Mouse (Mus musculus): ENCODE data around the gene Trex2. TPM values are rescaled to one million over a fixed set of nuclear protein-coding genes. Genes with fewer than 3 reads are reported as not detected.
A peak's percentile ranks its signal among the peaks of the same experiment; 100 is the strongest.
"Not testable (repeated sequence)": the region's sequence is repeated elsewhere in the genome, so short reads cannot be mapped to it uniquely, and the experiment has no call there.

Gene Trex2
- polyA plus RNA-seq, 3 experiments from 2014 or later: not detected

DNA sequence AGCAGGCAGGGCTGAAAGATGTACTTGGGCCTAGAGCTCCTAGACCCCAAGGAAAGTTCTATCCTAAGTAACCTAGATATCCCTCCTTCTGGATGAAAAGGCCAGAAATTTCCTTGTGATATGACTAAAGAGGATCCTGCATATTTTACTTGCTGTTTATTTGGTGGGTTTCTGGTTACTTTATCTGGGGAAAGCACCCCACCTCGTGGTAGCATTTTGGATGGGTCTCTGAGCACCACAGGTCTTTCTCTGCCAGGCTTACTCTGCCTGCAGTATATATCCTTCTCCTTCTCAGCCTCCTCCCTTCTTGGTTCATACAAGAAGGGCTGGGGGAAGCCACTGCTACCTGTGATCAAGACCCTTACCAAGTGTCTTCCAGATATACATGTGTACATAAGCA, 22.4 kb downstream of the Trex2 start:
- ATAC-seq: no peak

DNA sequence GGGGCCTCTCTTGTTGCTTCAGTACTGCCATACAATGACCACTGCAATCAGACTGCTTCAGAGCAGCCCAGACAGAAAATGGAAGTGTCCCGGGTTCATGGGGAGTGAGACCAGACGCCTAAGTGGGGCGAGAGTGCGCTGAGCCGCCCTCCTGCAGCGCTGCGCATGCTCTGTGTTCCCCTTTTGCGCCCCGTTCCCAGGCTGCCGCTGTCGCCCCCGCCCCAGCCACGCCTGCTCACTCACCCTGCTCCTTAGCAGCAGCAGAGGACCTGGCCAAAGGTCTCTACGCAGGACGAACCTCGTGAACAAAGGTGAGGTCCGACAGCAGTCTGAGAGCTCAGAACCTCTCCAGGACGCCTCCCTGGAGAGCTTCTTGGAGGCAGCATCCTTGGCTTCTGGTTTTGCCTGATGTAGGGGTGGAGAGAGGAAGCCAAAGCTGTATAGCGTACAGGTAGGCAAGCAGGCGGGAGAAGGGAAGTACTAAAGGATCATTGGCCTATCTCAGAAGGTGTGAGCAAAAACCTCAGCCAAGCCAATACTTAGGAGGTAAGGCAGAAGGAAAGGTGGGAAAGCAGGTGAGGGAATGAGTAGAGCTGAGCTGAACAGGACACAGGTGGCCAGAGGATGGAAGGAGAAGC, 24.1 kb downstream of the Trex2 start, which contains the start of gene Zfp92:
Gene Zfp92, plus strand, starts transcription at position 217 of the 638 bp plus-strand sequence.
- peak; percentile 10 for ATAC-seq

DNA sequence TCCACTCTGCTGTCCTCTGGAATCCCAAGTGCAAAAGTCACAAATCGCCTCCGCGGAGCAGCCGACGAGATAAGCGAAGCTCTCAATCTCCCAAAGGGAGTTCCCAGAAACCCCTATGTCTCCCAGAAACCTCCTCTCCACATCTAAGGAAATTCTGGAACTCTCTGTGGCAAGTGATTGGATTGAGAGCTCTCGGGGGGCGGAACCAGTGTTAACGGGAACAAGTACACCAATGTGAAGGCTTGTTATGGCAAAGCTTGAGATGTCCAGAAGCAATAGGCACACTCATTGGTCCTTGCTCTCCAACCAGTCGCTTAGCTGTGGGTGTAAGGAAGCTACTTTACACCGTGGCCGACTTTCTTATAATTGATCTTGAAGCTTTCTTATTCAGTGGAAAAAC, 33.5 kb downstream of the Trex2 start:
- no peak for ATAC-seq

DNA sequence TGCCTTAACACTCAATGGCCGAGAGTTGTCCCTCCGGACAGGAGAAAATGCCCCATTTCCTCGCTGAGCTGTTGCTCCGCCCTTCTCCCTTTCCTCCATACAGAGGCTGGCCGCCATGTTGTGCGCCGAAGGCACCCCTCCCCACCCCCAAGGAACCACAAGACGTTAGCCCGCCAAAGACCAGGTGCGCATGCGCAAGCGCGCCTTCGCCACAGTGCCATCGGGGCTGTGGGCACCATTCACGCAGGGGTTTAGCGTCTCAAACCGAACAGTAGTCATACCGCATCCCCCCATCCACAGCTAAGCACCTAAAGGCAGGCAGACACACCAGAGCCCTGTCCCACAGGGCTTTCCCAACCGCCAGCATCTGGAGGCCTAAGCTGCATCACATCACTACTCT, 34.2 kb downstream of the Trex2 start:
- no peak for ATAC-seq

DNA sequence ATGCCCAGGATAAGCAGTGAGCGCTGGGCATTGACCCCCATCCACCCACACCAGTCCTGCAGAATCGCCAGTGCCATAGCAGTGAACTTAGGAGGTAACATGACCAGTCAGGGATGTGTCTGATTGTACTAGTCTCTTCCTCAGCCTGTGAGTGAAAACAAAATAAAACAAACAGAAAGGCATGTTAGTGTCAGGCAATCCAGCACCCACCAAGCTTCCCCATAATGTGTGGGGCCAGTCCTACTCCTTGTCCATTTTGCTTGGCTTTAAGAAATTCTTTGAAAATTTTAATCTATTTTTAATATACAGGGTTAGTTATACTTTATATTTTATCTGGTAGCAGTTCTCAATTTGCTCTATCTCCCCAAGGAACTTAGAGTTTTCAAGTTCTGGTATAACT, 36.5 kb downstream of the Trex2 start, which contains the start of gene Gm18336:
Gene Gm18336, minus strand, starts transcription at position 101 of the 400 bp plus-strand sequence.
- ATAC-seq: not testable (repeated sequence)

DNA sequence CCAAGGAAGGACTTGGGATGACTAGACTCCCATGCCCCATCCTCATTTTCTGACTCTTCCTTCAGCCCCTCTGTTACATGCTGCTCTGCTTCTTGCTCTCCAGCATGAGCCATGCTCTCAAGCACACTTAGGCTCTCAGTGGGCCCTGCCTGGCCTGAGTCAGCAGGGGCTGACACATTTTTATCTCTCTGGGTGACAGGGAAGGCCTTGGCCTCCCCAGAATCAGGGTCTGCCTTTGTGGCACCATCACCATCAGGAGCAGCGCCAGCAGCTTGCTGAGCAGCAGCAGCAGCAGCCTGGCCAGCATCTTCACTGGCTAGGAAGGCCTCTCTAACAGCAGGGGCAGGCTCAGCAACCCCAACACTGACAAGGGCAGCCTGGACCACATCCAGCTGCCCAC, 38.7 kb downstream of the Trex2 start:
- no peak for ATAC-seq

DNA sequence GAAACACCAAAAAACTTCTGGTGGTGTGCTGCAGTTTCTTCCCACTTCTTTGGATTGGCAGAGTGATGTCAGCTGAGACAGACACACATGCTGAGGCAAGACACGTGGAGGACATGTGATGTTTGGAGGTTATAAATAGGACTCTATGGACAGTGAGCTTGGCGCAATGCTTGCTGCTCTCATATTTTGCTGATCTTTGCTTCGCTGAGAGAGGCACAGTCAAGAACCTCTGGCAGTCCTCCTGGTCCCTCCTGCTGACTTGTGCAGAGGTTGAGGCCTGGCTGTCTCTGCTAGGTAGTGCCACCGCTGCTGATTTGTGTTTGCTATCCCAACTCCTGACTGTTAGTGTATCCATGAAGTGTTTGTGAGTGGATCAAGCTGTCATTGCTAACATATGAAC, 43.7 kb downstream of the Trex2 start:
- ATAC-seq: no peak

DNA sequence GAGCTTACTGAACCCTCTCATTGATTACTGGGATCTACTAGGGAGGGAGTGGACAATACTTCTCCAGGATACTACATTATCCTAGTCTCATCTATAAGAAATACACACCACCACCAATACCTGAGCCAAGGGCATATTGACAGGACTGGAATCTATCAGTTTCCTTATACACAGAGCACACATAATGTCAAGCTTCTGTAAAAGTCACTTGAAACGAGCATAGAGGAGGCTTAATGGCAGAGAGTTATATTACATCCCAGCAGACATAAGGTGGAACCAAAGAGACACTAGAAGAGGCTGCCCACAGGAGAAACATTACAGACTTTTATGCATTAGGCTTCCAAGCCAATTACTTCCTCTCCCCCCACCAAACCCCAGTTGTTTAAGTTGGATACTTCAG, 50.2 kb downstream of the Trex2 start:
- no peak for ATAC-seq

DNA sequence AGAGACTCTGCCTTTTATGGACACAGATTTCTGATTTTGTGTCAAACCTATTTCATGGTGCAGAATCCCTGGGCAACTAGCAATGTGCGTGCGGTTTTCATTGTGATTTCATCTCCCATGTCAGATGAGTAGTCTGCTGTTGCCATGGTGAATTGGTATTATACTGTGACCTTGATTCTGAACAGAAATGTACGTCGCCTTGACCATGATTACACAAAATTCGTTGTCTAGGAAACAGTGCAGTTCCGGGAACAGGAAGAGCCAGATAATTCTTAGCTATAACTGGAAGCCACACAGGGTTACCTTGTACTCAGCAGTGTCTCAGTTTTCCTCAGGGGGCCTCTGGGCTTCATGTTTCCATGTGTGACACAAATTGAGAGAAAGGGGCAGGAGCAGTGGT, 50.7 kb downstream of the Trex2 start:
- no peak for ATAC-seq

Other genes starting within 250 kb of the Trex2 start
- 10 to 100 TPM in 2 of 3 experiments, under 1 TPM in 1; 0.69 to 13.8 (median 11.1) TPM for gene Xlr3b, start 243.1 kb downstream of the Trex2 start, polyA plus RNA-seq (2017; shearing (Covaris generic))
- gene Xlr4b, start 221.0 kb downstream of the Trex2 start, polyA plus RNA-seq (2017; shearing (Covaris generic)): 100 to 1,000 TPM; 158 to 187 (median 175) TPM
- gene F8a, start 207.1 kb downstream of the Trex2 start, polyA plus RNA-seq (2017; shearing (Covaris generic)): 1 to 10 TPM; 1.5 to 2.1 (median 1.8) TPM
- 100 to 1,000 TPM in 2 of 3 experiments, 10 to 100 TPM in 1; 76.9 to 140 (median 112) TPM for gene Xlr4c, start 192.2 kb downstream of the Trex2 start, polyA plus RNA-seq (2017; shearing (Covaris generic))
- gene Xlr3c, start 170.0 kb downstream of the Trex2 start, polyA plus RNA-seq (2017; shearing (Covaris generic)): not detected
- gene Xlr5a, start 142.4 kb downstream of the Trex2 start, polyA plus RNA-seq (2017; shearing (Covaris generic)): under 1 TPM in 1 of 3 experiments, not detected in 2; 0.43 TPM
- gene Xlr5c, start 142.4 kb downstream of the Trex2 start, polyA plus RNA-seq (2017; shearing (Covaris generic)): under 1 TPM in 1 of 3 experiments, not detected in 2; 0.53 TPM
- not detected for gene Gm45015, start 98.5 kb downstream of the Trex2 start, polyA plus RNA-seq (2017; shearing (Covaris generic))
- gene Zfp275, start 92.7 kb downstream of the Trex2 start, polyA plus RNA-seq (2017; shearing (Covaris generic)): 10 to 100 TPM in 2 of 3 experiments, 1 to 10 TPM in 1; 7.6 to 14.7 (median 13.3) TPM
- gene Gm18336, start 36.6 kb downstream of the Trex2 start, polyA plus RNA-seq (2017; shearing (Covaris generic)): not detected
- gene Zfp92, start 24.2 kb downstream of the Trex2 start, polyA plus RNA-seq (2017; shearing (Covaris generic)): under 1 TPM in 1 of 3 experiments, not detected in 2; 0.21 TPM
- gene Haus7, start 23.7 kb upstream of the Trex2 start, polyA plus RNA-seq (2017; shearing (Covaris generic)): 10 to 100 TPM; 28.7 to 40.7 (median 32.3) TPM
- 1 to 10 TPM in 1 of 3 experiments, not detected in 2; 1.1 TPM for gene Bgn, start 48.3 kb upstream of the Trex2 start, polyA plus RNA-seq (2017; shearing (Covaris generic))
- gene Atp2b3, start 67.7 kb upstream of the Trex2 start, polyA plus RNA-seq (2017; shearing (Covaris generic)): not detected
- under 1 TPM in 1 of 3 experiments, not detected in 2; 0.34 TPM for gene Dusp9, start 204.1 kb upstream of the Trex2 start, polyA plus RNA-seq (2017; shearing (Covaris generic))
- 1 to 10 TPM in 2 of 3 experiments, under 1 TPM in 1; 0.48 to 4.1 (median 2.3) TPM for gene Pnck, start 224.8 kb upstream of the Trex2 start, polyA plus RNA-seq (2017; shearing (Covaris generic))
- 1 to 10 TPM in 1 of 3 experiments, under 1 TPM in 2; 0.82 to 1.2 (median 0.86) TPM for gene Slc6a8, start 237.8 kb upstream of the Trex2 start, polyA plus RNA-seq (2017; shearing (Covaris generic))